Mouse (Mus musculus) thymus, adult 18-20 months (tissue): ENCODE data around the gene Tnnc1.

Experiments used
- DNase-seq, 2 experiments: peaks; one replicate each; pipeline ENCODE4 v3.0.0; 2022; ENCODE audit warnings: mixed read lengths in 2 of 2

The Tnnc1 gene

GRCm38 (mm10) chr14:31215157-31216002, 7.3 kb downstream of the Tnnc1 start:
- peak in 1 of 2 experiments; percentile 45 for DNase-seq

GRCm38 (mm10) chr14:31216846-31217245, 8.7 kb downstream of the Tnnc1 start, which contains the start of gene Nisch:
Nisch (minus strand) TSS chr14:31216946.
- no peak for DNase-seq

- DNase-seq: no peak
Observed at GRCm38 (mm10) chr14:31217666-31218065, 9.6 kb downstream of the Tnnc1 start, which contains the start of gene Sema3g. Sema3g (plus strand) TSS chr14:31217860.

GRCm38 (mm10) chr14:31226978-31227377, 18.9 kb downstream of the Tnnc1 start:
- no peak for DNase-seq

GRCm38 (mm10) chr14:31228234-31228633, 20.1 kb downstream of the Tnnc1 start:
- no peak for DNase-seq

GRCm38 (mm10) chr14:31230442-31230841, 22.3 kb downstream of the Tnnc1 start:
- DNase-seq: no peak

GRCm38 (mm10) chr14:31232404-31233069, 24.4 kb downstream of the Tnnc1 start:
- no peak for DNase-seq

GRCm38 (mm10) chr14:31233070-31233995, 25.2 kb downstream of the Tnnc1 start:
- DNase-seq: no peak

- DNase-seq: peak in 1 of 2 experiments; percentile 23
Observed at GRCm38 (mm10) chr14:31233996-31234591, 26.0 kb downstream of the Tnnc1 start.

GRCm38 (mm10) chr14:31237101-31237882, 29.2 kb downstream of the Tnnc1 start:
- DNase-seq: no peak

- DNase-seq: no peak
Observed at GRCm38 (mm10) chr14:31240528-31240927, 32.4 kb downstream of the Tnnc1 start.

- no peak for DNase-seq
Observed at GRCm38 (mm10) chr14:31244777-31245176, 36.7 kb downstream of the Tnnc1 start.

GRCm38 (mm10) chr14:31245946-31246345, 37.8 kb downstream of the Tnnc1 start:
- no peak for DNase-seq

- DNase-seq: no peak
Observed at GRCm38 (mm10) chr14:31248396-31248795, 40.3 kb downstream of the Tnnc1 start.

- DNase-seq: no peak
Observed at GRCm38 (mm10) chr14:31250222-31251083, 42.3 kb downstream of the Tnnc1 start.

- peak; percentile 88 to 90 for DNase-seq
Observed at GRCm38 (mm10) chr14:31251084-31251604, 43.0 kb downstream of the Tnnc1 start, which contains the start of the genes Phf7 and Bap1. Phf7 (minus strand) TSS chr14:31251317. Bap1 (plus strand) TSS chr14:31251450.

- no peak for DNase-seq
Observed at GRCm38 (mm10) chr14:31251626-31252025, 43.5 kb downstream of the Tnnc1 start.

- DNase-seq: no peak
Observed at GRCm38 (mm10) chr14:31252091-31252490, 44.0 kb downstream of the Tnnc1 start.

GRCm38 (mm10) chr14:31258476-31259050, 50.5 kb downstream of the Tnnc1 start:
- no peak for DNase-seq

- no peak for DNase-seq
Observed at GRCm38 (mm10) chr14:31260374-31260773, 52.3 kb downstream of the Tnnc1 start.
